Mouse (Mus musculus): ENCODE measurements at regions not wholly inside any gene's neighbourhood (a gene's known extent, or its start where the extent isn't known, plus 50 kb on each side); places are given as distances from the start of the nearest gene placed in this dataset.

DNA sequence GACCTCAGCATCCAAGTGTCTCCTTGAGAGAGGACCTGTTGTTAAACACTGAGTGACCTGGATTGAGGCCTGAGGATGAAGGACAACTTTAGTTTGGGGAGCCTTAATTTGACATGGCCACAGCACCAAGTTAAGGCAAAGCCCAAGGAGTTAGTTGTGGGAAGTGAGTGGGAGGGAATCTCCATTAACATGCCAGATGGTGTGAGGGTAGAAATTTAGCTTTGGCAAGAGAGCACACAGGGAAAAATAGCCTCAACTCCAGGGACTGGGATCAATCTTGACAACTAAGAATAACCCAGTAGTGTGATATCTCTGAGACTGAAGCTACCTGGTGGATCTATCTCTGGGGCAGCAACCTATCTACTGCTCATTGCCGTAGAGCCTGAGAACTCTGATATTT lies 105.4 kb downstream of the Ahr start:
- in situ Hi-C loops (cut with MboI, MseI), result no loop called here

DNA sequence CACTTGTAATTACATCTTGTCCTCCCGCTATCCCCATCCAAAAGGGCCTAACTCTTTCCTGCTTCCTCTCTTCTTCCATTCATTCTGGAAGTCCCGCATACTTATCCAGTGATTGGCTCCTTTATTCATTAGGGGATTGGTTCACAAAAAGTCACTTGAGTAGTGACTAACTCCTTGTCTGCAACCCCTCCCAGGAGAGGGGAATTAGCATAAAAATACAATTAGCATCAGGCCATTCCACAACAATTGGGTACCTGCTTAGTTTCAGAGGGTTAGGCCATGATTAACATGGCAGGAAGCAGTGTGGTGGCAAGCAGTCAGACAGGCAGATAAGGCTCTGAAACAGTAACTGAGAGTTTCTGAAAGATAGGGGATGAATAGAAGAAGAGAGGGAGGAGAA lies 115.6 kb downstream of the Ahr start:
- in situ Hi-C loops (cut with MboI, MseI), result no loop called here

DNA sequence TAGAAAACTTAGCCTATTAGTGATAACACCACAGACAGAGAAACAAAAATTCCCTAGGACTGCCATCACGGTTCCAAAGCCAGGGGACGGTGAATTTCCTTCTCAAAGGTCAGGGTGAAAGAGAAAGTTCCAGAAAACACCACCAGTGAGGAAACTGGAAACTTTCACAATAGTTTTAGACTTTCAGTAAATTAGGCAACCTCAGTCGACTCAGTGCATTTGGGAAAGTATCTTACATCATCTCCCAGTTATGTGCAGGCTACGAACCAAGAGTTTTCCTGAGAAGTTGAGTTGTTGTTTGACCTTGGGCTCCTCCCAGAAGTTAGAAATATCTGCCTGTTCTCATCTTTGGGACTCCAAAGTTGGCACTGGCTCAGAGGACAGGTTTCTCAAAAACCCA lies 116.9 kb downstream of the Ahr start:
- in situ Hi-C loops (cut with MboI, MseI), result no loop called here

DNA sequence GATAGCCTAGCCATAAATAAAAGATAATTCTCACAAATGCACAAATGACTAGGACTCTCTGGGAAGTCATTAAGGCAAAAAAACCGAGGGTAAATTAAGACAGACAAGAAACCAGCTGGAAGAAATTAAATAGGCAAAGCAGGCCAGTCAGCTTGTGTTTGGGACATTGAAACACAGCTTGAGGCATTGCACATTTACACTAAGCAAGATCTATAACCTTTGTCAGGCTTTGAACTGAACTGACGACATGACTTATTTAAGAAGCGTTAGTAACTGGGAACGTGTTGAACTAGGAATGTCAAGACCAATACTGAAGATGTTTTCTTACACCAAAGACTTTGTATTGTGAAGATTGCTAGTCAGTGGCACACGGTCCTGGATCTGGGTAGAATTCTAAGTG lies 118.3 kb downstream of the Ahr start:
- in situ Hi-C loops (cut with MboI, MseI), result no loop called here

DNA sequence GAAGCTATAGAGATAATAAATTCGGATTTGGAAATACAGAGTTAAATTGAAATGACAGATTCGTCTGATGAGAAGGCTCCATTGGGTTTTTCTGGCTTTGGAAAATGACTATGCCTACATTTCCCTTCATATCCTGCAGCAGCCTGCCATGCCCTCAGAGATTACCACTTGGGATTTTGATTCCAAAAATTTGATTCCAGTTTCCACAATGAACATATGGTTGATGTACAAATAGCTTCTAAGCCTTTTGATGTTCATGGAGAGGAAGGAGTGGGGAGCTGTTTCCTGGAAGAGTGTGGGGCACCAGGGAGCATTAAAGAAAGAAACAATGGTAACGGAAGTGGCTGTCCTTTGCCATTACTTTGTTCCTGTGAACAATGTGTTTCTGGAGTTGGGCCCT lies 122.1 kb downstream of the Ahr start:
- in situ Hi-C loops (cut with MboI, MseI), result no loop called here

DNA sequence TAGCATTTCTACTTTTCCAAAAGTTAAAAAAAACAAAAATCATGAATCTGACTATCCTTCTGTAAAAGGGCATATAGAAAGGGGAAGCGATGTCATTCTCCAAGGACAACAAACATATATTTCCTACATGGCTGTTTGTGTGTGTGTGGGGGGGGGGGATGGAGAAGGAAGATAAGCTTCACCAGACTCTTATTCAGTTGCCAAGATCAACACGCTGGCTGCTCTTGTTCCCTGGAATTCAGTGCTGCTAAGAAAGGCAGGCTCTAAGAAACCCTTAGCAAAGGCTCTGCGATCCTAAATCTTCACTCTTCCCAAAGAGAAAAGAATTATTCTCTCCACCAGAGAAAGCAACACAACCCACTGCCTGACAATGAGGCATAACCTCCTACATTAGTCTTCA lies 126.4 kb downstream of the Ahr start:
- in situ Hi-C loops (cut with MboI, MseI), result no loop called here

DNA sequence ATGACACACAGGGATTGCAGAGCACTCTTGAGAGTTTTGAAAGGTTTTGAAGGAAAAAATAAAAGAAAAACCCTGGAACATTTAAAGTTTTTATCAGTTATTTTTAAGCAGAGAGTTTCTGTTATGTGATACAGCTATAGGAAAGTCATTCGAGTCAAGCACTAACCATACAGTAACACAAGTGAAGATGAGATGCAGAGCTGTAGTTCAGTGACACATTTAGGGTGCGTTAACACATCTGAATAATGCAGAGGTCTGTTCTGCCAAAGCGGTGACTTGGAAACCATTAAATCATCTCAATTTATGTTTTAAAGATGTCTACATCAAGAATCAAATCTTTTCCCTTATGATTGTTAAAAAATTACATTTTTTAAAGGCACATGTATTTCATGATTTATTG lies 126.8 kb downstream of the Ahr start:
- in situ Hi-C loops (cut with MboI, MseI), result no loop called here

DNA sequence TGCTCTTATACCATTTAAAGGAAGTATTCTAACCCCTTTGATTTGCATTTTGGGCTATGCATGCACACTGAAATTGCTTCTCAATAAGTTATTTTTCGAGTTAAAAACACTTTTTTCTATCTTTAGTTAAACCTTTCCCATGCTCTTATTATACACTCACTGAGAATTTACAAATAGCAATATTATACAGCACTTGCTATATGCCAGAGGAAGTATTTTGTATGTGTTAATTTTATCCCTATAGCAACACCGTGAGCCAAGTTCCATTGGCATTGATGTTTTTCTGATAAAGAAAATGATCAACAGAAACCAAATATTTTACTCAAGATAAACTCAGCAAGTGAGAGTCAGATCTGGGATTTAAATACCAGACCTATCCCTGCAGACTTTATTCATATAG lies 133.0 kb downstream of the Ahr start:
- in situ Hi-C loops (cut with MboI, MseI), result no loop called here

DNA sequence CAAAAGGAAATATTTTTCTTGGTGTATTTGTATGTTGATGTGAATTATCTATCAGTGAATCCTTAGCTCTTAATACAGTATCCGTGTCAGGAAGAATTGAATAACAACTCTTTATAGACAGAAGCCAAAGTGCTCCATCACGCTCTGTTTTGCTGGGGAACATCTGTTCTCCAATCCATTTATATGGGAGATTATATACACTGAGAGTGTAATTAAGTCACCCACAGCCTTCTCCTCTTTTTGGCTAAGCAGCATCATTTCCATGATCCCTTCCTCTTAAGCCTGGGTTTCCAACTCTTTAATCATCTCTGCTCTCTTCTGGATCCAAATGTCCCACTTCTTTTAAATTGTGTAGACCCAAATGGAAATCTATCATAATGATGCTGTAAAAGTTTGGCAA lies 133.6 kb downstream of the Ahr start:
- in situ Hi-C loops (cut with MboI, MseI), result no loop called here

DNA sequence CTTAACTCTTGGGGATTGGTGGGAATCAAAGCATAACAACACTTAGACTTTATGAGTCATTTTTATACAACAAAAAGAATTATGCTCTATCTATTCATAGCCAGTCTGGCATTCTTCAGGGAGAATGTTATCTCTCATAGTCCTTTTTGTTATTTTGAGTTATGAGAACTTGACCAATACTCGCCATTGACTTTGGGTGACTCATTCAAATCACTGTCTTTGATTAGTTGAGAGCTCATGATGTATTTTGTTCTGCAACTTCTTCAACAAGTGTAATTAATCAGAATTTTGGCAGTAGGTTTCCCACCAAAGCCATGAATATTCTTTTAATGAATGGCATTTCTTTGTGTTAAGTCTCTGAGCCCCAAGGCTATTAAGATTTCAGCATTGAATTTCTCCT lies 139.6 kb downstream of the Ahr start:
- in situ Hi-C loops (cut with MboI, MseI), result no loop called here

DNA sequence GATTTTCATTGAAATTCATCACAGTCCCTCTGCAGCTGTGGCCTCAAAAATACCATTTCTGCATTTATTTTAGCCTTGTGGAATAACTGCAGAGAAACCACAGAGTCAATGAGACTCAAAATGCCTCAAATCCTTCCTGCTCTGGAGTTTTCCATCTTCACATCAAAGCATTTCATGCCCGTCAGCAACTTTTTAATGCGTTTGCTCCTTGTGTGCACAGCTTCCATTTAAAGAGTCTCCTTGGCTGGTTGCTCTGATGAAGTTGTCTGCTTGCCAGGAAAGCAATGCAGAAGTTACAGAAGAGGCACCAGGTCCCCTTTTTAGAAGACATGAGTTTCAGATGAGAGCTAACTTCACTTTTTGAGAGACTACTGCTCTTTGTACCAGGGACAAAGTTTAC lies 142.7 kb downstream of the Ahr start:
- in situ Hi-C loops (cut with MboI, MseI), result no loop called here

DNA sequence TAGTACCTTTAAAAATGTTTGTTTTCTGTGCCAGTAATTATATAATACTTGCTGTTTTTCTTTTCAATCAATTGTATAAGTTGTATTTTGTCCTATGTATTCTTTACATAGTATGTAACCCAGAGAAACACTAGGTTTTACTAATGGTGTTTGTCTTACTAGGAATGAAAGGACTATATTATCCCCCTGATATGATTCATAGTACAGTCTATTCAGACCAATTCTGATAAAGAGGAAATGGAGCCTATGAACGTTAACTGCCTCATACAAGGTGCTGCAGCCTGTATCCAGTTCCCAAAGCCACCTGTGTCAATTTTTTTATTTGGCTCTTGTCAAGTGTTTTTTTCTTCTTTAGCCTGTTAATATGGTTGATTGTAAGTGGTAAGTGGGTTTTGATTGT lies 144.6 kb downstream of the Ahr start:
- in situ Hi-C loops (cut with MboI, MseI), result no loop called here

DNA sequence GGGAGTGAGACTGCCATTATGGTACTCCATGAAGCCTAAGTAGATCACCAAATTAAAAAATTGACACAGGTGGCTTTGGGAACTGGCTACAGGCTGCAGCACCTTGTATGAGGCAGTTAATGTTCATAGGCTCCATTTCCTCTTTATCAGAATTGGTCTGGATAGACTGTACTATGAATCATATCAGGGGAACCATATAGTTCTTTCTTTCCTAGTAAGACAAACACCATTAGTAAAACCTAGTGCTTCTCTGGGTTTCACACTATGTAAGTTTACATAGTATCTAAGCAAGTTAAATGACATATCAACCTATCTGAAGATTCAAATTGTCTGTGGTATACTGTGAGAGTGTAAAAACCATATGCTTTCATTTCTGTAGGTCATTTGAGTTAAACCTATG lies 145.0 kb downstream of the Ahr start:
- in situ Hi-C loops (cut with MboI, MseI), result loop anchor here (10.0 kb wide), 1 partner anchor 715 kb away; no protein-coding TSS in a partner anchor

DNA sequence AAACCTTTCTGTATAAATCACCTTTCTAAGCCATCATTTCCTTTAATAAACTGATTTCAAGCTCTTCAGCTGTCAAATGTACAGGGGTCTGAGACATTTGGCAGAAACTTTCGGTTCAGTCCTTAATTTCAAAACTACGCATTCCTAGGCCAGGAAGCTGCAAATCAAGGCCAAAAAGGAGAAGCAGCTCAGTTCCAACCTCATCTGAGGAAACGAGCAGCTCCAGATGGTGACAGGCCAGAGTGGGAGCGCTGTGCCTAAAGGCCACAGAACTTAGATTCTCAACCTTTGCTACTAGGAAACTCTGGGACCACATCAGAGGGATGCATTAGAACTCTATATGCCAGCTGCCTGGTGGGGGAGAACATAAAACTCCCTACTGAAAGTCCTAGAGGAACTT lies 150.6 kb downstream of the Ahr start:
- in situ Hi-C loops (cut with MboI, MseI), result loop anchor here (10.0 kb wide), 1 partner anchor 721 kb away; no protein-coding TSS in a partner anchor

DNA sequence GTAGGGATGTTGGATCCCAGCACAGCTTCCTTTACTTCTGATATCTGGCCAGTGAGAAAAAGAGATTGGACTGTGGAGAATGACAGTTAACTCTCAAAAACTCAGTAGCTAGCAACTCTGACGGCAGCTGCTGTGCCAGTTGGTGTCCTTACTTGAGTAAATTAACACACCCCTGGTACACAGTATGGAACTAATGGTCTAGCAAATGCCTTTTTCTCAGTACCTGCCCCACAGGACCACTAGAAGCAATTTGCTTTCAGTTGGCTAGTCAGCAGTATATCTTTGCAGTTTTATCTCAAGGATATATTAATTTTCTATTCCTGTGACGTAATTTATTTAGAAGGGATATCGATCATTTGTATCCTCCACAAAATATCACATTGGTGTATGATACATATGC lies 157.6 kb downstream of the Ahr start:
- in situ Hi-C loops (cut with MboI, MseI), result no loop called here

DNA sequence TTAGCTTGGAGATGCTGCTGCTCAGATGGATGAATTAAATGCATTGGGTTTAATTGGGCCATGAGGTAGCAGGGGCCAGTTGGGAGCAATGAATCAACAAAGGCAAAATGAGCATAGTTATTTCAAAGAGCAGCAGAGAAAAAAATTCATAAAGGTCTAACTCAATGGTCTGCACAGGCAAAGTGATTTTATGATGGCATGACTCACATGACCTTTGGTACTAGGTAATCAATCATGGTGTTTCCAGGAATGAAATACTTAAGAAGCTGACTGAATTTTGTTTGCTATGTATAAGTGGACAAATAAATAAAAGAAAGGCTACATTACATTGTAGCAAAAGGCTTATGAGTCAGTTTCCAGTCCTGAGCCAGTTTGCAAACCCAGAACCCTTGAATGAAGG lies 158.5 kb downstream of the Ahr start:
- in situ Hi-C loops (cut with MboI, MseI), result no loop called here

DNA sequence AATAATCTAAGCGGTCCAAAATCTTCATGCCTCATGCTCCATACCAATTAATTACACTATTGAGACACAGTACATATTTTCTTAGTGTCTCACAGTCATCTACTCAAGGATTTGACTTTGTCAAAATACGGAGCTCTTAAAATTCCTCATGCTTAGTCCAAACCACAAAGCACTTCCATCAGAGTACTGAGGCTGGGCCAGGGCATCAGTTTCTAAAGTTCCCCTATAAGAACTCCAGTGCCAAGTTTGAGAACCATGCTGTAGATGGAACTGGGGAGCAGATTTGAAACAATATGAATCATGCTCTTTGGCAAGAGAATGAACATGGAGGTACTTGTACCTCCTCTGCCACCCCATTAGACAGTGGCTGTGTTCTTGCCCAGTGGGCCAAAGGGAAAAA lies 176.9 kb downstream of the Ahr start:
- in situ Hi-C loops (cut with MboI, MseI), result no loop called here

DNA sequence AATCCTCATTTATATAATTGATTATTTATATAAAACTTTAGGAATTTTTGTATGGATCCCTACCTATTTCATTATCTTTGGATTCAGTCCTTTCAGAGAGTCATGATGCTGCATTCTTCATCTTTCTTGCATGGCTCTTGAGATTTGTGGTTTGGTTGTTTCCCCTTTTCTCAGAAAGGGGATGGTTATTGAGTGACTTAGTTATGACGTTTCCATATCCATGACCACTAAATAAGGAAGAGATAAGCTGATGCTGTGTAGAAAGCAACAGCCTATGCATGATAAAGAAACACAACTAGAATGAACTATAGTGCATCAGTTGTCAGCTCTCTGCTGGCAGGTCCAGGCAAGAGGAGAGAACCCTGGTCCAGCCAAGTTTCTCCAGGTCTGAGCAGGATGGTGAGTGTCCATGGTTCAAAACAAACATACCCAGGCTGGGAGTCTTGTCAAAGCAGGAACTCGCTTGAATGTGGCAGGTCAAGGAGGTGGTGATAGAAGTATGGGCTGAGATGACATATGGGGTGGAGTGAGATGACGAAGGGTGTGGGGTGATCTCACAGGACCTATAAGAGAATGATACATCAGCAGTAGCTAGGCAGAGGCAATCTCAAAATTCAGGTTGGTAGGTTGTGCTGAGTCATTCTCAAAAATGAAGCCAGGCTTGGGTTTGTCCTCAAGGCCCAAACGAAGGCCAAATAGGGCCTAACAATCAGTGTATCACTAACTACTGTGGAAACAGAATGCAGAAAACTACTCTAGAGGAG lies 196.5 kb downstream of the Ahr start:
- in situ Hi-C loops (cut with MboI, MseI), result no loop called here

DNA sequence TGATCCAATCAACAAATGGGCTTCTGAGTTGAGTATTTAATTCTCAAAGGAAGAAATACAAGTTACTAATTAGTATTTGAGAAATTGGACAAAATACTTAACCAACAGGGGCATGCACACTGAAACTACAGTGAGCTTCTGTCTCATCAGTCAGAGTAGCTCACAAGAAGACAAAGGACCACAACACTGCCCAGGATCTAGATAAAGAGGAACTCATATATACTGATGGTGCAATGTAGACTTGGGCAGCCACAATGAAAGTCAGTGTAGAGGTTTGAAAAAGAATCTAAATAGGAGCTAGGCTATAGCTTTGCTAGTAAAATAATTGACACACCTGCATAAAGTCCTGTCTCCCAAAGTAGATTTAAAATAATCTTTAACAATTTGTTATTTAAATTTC lies 198.5 kb downstream of the Ahr start:
- in situ Hi-C loops (cut with MboI, MseI), result no loop called here

DNA sequence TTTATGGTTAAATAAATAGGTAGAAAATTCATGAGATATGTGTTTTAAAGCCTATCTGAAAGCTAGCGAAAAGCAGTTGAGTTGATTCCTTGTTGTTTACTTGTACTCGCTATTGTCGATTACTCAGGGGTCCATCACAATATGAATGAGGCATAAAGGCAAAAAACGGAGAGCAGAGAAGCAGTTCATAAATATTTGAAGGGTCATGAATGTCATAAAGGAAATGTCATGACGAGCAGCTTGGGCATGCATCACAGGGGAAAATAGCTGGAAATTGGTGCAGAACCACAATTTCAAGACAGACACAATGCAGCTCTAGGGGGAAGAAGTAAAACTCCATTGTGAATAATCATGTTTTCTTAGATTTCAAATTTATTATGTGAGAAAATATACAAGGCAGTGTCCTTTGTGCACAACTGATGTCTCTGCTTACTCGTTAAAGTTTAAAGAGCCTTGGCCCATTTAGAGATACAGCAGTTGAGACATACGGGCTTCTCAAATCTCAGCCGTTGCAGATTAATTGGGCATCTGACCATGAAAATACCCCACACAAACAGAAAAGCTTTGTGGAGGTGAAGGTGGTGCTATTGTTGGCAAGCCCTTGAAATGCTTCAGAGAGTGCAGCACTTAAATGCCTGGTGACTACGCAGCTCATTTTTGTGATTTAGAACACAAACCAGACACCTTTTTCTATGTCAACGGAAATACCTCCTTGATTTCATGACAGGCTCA lies 200.3 kb downstream of the Ahr start:
- in situ Hi-C loops (cut with MboI, MseI), result no loop called here

DNA sequence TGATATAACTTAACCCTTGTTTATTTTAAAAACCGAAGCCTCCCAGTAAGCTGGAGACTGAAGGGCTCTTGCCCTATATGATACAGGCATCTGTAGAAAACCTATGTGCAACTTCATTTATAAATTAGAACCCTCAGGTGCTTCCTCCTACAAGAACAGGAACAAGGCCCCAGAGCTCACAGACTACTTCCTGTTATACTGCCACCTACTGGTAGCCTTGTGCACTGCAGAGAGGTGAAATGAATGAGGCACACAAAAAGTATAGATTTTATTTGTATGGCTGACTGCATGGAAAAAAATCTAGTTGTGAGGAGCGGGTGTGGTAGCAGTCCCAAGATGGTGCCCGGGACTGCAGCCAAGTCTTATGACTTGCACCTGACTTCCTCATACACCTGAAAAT lies 203.5 kb downstream of the Ahr start:
- in situ Hi-C loops (cut with MboI, MseI), result no loop called here

DNA sequence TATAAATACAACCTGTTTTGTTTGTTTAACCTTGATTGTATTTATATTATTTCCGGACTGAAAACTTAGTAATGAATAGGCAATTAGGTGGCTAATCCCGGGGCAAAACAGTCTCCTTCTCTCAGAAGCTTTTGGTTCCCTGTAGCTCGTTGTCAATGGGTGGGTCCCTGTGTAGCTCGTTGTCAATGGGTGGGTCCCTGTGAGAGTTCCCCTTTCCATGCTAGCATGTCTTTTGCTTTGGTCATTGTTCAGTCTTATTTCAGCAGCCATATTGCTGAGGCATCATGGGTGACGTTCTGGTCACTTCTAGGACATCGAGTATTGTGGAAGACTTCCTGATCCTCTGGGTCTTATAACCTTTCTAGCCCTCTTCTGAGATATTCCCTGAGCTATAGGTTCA lies 205.1 kb downstream of the Ahr start:
- in situ Hi-C loops (cut with MboI, MseI), result no loop called here

DNA sequence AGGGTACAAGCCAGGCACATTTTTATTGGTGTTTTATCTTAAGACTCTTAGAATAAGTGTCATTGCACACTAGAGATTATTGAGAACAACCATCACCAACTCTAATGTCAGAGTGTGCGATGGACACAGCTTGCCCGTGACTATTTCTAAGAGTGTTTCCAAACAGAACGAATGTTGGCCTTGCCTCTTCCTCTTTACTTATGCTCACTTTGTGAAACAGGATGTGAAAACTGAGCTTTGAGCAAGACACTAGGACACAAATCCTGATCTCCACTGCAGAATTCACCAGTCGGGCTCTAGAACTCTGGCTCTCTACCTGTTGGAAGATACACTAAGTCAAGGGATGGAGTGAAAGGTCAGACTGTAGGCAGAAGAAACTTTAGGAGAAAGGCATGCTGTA lies 215.3 kb downstream of the Ahr start:
- in situ Hi-C loops (cut with MboI, MseI), result no loop called here
